Mouse (Mus musculus): ENCODE data around the gene Dph2. TPM values are rescaled to one million over a fixed set of nuclear protein-coding genes. Genes with fewer than 3 reads are reported as not detected.

Dph2 gene
- 14.9 TPM in 2 replicates for polyA plus RNA-seq (2015; fragmentation: Nextera tagmentation; extraction: Ambion mirVana)

GRCm38 (mm10) chr4:117891738-117892161 lies at the start of gene Dph2:
TSS of gene Dph2 (minus strand) at chr4:117892032.

GRCm38 (mm10) chr4:117929391-117929881 lies 37.6 kb upstream of the Dph2 start, which contains the start of gene Artn:
TSS of gene Artn (minus strand) at chr4:117929763.

GRCm38 (mm10) chr4:117914591-117915442 lies 23.0 kb upstream of the Dph2 start, which contains the start of gene Ipo13:
TSS of gene Ipo13 (minus strand) at chr4:117914999.

GRCm38 (mm10) chr4:117887133-117887532 lies 4.7 kb downstream of the Dph2 start, which contains the start of gene Atp6v0b:
TSS of gene Atp6v0b (minus strand) at chr4:117887333.

GRCm38 (mm10) chr4:117882701-117883691 lies 8.8 kb downstream of the Dph2 start, which contains the start of gene B4galt2:
TSS of gene B4galt2 (minus strand) at chr4:117883487.

GRCm38 (mm10) chr4:117872471-117872886 lies 19.4 kb downstream of the Dph2 start, which contains the start of gene Ccdc24:
TSS of gene Ccdc24 (minus strand) at chr4:117872557.

Other genes with a start within 250 kb of the Dph2 start
- gene Dmap1, start 209.8 kb downstream of the Dph2 start, polyA plus RNA-seq (2015; fragmentation: Nextera tagmentation; extraction: Ambion mirVana), result 67.5 and 74.0 TPM in 2 replicates
- not detected in 2 replicates for gene Gm12845, start 167.6 kb downstream of the Dph2 start, polyA plus RNA-seq (2015; fragmentation: Nextera tagmentation; extraction: Ambion mirVana)
- gene Klf17, start 126.4 kb downstream of the Dph2 start, polyA plus RNA-seq (2015; fragmentation: Nextera tagmentation; extraction: Ambion mirVana), result not detected in 2 replicates
- gene Slc6a9, start 57.5 kb downstream of the Dph2 start, polyA plus RNA-seq (2015; fragmentation: Nextera tagmentation; extraction: Ambion mirVana), result 106 and 124 TPM in 2 replicates
- 0.90 and 1.7 TPM in 2 replicates for gene Ccdc24, start 19.5 kb downstream of the Dph2 start, polyA plus RNA-seq (2015; fragmentation: Nextera tagmentation; extraction: Ambion mirVana)
- gene B4galt2, start 8.5 kb downstream of the Dph2 start, polyA plus RNA-seq (2015; fragmentation: Nextera tagmentation; extraction: Ambion mirVana), result 80.3 and 87.4 TPM in 2 replicates
- gene Atp6v0b, start 4.7 kb downstream of the Dph2 start, polyA plus RNA-seq (2015; fragmentation: Nextera tagmentation; extraction: Ambion mirVana), result 740 and 756 TPM in 2 replicates
- gene Ipo13, start 23.0 kb upstream of the Dph2 start, polyA plus RNA-seq (2015; fragmentation: Nextera tagmentation; extraction: Ambion mirVana), result 43.1 and 51.2 TPM in 2 replicates
- 1.5 and 1.6 TPM in 2 replicates for gene Artn, start 37.7 kb upstream of the Dph2 start, polyA plus RNA-seq (2015; fragmentation: Nextera tagmentation; extraction: Ambion mirVana)
- gene St3gal3, start 242.9 kb upstream of the Dph2 start, polyA plus RNA-seq (2015; fragmentation: Nextera tagmentation; extraction: Ambion mirVana), result 14.1 and 14.2 TPM in 2 replicates